19 mouse cellular contexts compared by ENCODE assay signal in genomic region chr4:62440544-62440943, GRCm38 (mm10). TPM values are rescaled to one million over a fixed set of nuclear protein-coding genes. Genes with fewer than 3 reads are reported as not detected.
DNase-seq lines count a peak whose midpoint lies in the region; TF ChIP-seq lines count a peak whose summit lies in the region.
"Had no signal": no experiment of that assay in that cellular context is flagged by ENCODE, and none has a peak within 500 bp of the region (broad histone marks: within the 10 kb centered on the region; RNA-seq: fewer than 3 reads in every experiment).

No protein-coding gene starts in this region.

- TF ChIP-seq CTCF in kidney, adult 2 months (conservative IDR thresholded peaks at IDR 0.05; ENCODE audit: insufficient read depth, insufficient read length, low read depth, low read length), result no peak

- H3K27ac ChIP-seq in kidney, adult 2 months (ENCODE audit: insufficient read depth, low read depth, low read length), result peak overlapping the region; percentile 71; the same call in 1 of the 2 replicates
- H3K27ac ChIP-seq: forebrain, embryonic 13.5 days; hindbrain, postnatal 0 days; kidney, postnatal 0 days; limb, embryonic 10.5 days; liver, embryonic 14.5 days had no signal

- no peak overlapping the region for H3K4me3 ChIP-seq in kidney, adult 2 months (ENCODE audit: insufficient read depth, low read depth, low read length)
- H3K4me3 ChIP-seq: forebrain, embryonic 13.5 days; limb, embryonic 10.5 days had no signal

- no peaks in the 10 kb centered on the region for H3K36me3 ChIP-seq in kidney, adult 2 months (ENCODE audit: control insufficient read depth, insufficient read depth, low read length)
- H3K36me3 ChIP-seq: limb, embryonic 10.5 days had no signal

- no peaks in the 10 kb centered on the region for H3K27me3 ChIP-seq in kidney, adult 2 months (replicated peaks; ENCODE audit: control insufficient read depth, insufficient read depth, low read length)
- H3K27me3 ChIP-seq: forebrain, embryonic 13.5 days; Patski had no signal

- DNase-seq in kidney, adult 2 months, result peak; percentile 90
- DNase-seq in kidney, postnatal 4 days, result no peak
- peak; percentile 93 for DNase-seq in cerebellum, adult 11-12 months
- peak; percentile 74 to 83 for DNase-seq in cerebellum, postnatal 10 days
- peak; percentile 71 for DNase-seq in kidney, postnatal 14 days
- DNase-seq in right cerebral cortex, postnatal 25 days, result no peak
- no peak for DNase-seq in urinary bladder, postnatal 4 days (ENCODE audit: low spot score in 2 of 2)
- DNase-seq in B cell, adult 2 months, result no peak
- DNase-seq: heart, adult 11 months; midbrain, embryonic 14.5 days; retina, postnatal 1 day; thymus, adult 2 months had no signal

- 47% methylated on average over 4 of the region's 4 CpGs for WGBS in kidney, adult 2 months

- peaks cover 30% of the 10 kb centered on the region for H3K4me1 ChIP-seq in kidney, adult 2 months (ENCODE audit: control insufficient read depth, insufficient read depth, low read length)
- H3K4me1 ChIP-seq: forebrain, embryonic 13.5 days; limb, embryonic 10.5 days had no signal

- TF ChIP-seq POLR2A in kidney, adult 2 months (IDR thresholded peaks at IDR 0.05; ENCODE audit: low read depth, low read length), result no peak

RNA-seq across cellular contexts. Expression of gene Rnf183, which starts 5.5 kb away (rescaled TPM):
- polyA plus RNA-seq in kidney, adult 2 months (2012; rRNA removed), result 180 and 248 TPM in 2 replicates
- polyA plus RNA-seq: forebrain, embryonic 13.5 days; heart, embryonic 14.5 days; limb, embryonic 10.5 days; liver, embryonic 14.5 days; midbrain, embryonic 14.5 days had no signal

RNA-seq across cellular contexts. Expression of gene Wdr31, which starts 30.2 kb away (rescaled TPM):
- 10.5 and 12.3 TPM in 2 replicates for polyA plus RNA-seq in kidney, adult 2 months (2012; rRNA removed)

RNA-seq across cellular contexts. Expression of gene Prpf4, which starts 31.9 kb away (rescaled TPM):
- polyA plus RNA-seq in kidney, adult 2 months (2012; rRNA removed), result 10.4 and 10.9 TPM in 2 replicates

RNA-seq across cellular contexts. Expression of gene Cdc26, which starts 32.1 kb away (rescaled TPM):
- 25.3 and 31.7 TPM in 2 replicates for polyA plus RNA-seq in kidney, adult 2 months (2012; rRNA removed)

RNA-seq across cellular contexts. Expression of gene Bspry, which starts 39.3 kb away (rescaled TPM):
- 51.1 and 52.4 TPM in 2 replicates for polyA plus RNA-seq in kidney, adult 2 months (2012; rRNA removed)

Comparison
In these comparisons a context has a peak if more than half of its experiments do, and no peak if none do; other contexts are left out.
1. DNase-seq: peak in kidney, adult 2 months (single experiment), cerebellum, adult 11-12 months (single experiment), cerebellum, postnatal 10 days (2 of 2) and kidney, postnatal 14 days (single experiment); none in kidney, postnatal 4 days (0 of 2), right cerebral cortex, postnatal 25 days (single experiment), urinary bladder, postnatal 4 days (0 of 2) and B cell, adult 2 months (0 of 2).